Mouse (Mus musculus) spleen, adult 18-20 months (tissue): ENCODE data around the gene Itpa.

Experiments
- DNase-seq, 2 experiments: peaks; one replicate each; pipeline ENCODE4 v3.0.0; 2022; ENCODE audit warnings: mixed read lengths in 2 of 2

The Itpa gene

GRCm38 (mm10) chr2:130730746-130731145 lies 63.3 kb downstream of the Itpa start:
- no peak for DNase-seq
